Mouse (Mus musculus) thymus, postnatal 4 days (tissue): Measurements from ENCODE around the gene Rasgrp3.

Experiments used
- DNase-seq: peaks from one replicate; pipeline ENCODE4 v3.0.0; 2021

Rasgrp3 gene

DNA sequence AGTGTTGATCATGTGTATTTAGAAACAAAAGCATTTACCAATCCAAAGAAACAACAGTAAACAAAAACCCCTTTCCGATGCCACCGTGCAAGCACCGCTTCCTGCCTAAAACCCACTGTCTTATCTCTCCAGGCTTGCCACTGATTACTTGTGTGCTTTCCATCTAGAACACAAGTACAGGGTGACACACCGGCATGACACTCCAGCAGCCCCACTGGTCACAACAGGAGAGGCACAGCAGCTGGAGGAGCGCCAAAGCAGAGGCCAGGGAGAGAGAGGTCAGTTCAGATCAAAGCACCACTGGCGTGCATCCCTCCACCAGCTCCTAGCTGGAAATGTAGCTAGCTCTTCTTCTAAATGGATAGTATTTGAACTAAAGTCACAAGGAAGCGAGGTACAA, 108.6 kb downstream of the Rasgrp3 start:
- no peak for DNase-seq

GRCm38 (mm10) chr17:75550771-75551413, 115.2 kb downstream of the Rasgrp3 start:
- DNase-seq = peak; percentile 53

- DNase-seq = peak; percentile 99
Observed at GRCm38 (mm10) chr17:75551512-75552400, 116.1 kb downstream of the Rasgrp3 start, which contains the start of gene Fam98a. TSS of gene Fam98a (minus strand) at chr17:75551946.

GRCm38 (mm10) chr17:75557031-75557430, 121.3 kb downstream of the Rasgrp3 start:
- DNase-seq = no peak

DNA sequence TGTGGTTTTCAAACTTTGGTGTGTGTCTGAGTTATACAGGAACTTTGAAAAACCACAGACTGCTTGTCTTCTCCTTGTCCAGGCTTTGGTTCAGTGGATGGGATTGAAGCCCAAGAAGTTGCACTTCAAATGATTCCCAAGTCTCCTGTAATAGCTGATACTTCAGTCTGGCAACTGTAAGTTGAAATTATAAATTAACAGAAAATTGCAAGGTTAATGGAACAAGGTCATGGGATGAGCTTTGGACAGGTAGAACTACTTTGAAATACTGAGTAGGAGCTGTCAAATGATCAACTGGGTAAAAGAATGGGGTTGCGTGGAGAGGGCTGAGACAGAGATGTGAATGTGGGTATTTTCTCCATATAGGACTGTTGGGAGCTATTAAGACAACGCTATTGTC, 122.3 kb downstream of the Rasgrp3 start:
- no peak for DNase-seq

DNA sequence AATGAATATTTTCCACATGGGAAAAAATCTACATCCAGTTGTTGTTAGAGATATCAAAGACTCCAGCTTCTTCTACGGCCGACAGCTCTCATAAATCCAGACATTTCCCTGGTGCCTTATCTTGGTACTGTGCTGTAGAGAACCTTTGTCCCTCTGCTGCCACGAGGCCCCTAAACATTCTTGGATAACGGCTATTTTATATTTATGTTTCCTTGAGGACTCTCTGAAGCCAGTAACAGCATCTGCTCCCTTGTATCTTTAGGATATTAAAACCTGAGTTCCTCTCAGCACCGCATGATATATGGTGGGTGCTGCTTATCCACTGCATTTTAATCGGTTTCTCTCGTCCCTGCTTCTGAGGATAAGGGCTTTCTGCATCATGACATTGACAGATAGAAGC, 139.9 kb downstream of the Rasgrp3 start:
- no peak for DNase-seq
